ENCODE assay signal across 9 mouse cellular contexts in genomic region chr7:127677077-127677476, GRCm38 (mm10). TPM values are rescaled to one million over a fixed set of nuclear protein-coding genes. Genes with fewer than 3 reads are reported as not detected.
A peak's percentile ranks its signal among the peaks of the same experiment; 100 is the strongest.
DNase-seq lines count a peak whose midpoint lies in the region; ATAC-seq and TF ChIP-seq lines count a peak whose summit lies in the region.
"Had no signal": no experiment of that assay in that cellular context is flagged by ENCODE, and none has a peak within 500 bp of the region (broad histone marks: within the 10 kb centered on the region; RNA-seq: fewer than 3 reads in every experiment).

No protein-coding gene starts in this region.

- 0 out of 2 replicates have a peak, but pooled peaks have one; percentile 25 for TF ChIP-seq EP300 in ES-Bruce4 (IDR thresholded peaks at IDR 0.05; ENCODE audit: insufficient read depth, low read depth, low read length)

- H3K27ac ChIP-seq in kidney, embryonic 15.5 days, result no peak overlapping the region
- no peak overlapping the region for H3K27ac ChIP-seq in ES-Bruce4 (ENCODE audit: insufficient read depth, low read length)
- H3K27ac ChIP-seq in embryonic fibroblast, embryonic 13.5 days (ENCODE audit: insufficient read depth, low read length), result no peak overlapping the region
- no peak overlapping the region for H3K27ac ChIP-seq in testis, adult 2 months (ENCODE audit: control insufficient read depth, insufficient read depth, low read depth, low read length)

- peaks cover 13% of the 10 kb centered on the region for H3K36me3 ChIP-seq in kidney, embryonic 15.5 days
- H3K36me3 ChIP-seq in ES-Bruce4 (ENCODE audit: control insufficient read depth, insufficient read depth, low read length, poor library complexity, severe bottlenecking), result no peaks in the 10 kb centered on the region
- H3K36me3 ChIP-seq in testis, adult 2 months (ENCODE audit: control insufficient read depth, insufficient read depth, low read length), result no peaks in the 10 kb centered on the region

- no peak for TF ChIP-seq POLR2A in ES-Bruce4 (IDR thresholded peaks at IDR 0.05; ENCODE audit: insufficient read depth, low read length)
- TF ChIP-seq POLR2A in embryonic fibroblast, embryonic 13.5 days (IDR thresholded peaks at IDR 0.05; ENCODE audit: low read depth, low read length), result no peak
- no peak for TF ChIP-seq POLR2A in testis, adult 2 months (IDR thresholded peaks at IDR 0.05; ENCODE audit: control insufficient read depth, low read depth, low read length)

- TF ChIP-seq CTCF in ES-Bruce4 (IDR thresholded peaks at IDR 0.05; ENCODE audit: low read depth, low read length), result peak; percentile 96
- peak; percentile 75 for TF ChIP-seq CTCF in embryonic fibroblast, embryonic 13.5 days (IDR thresholded peaks at IDR 0.05; ENCODE audit: borderline replicate concordance, insufficient read depth, low read length)
- TF ChIP-seq CTCF in testis, adult 2 months (IDR thresholded peaks at IDR 0.05; ENCODE audit: control insufficient read depth, insufficient read depth, insufficient replicate concordance, low read depth, low read length), result peak; percentile 89

- peak; percentile 69 for DNase-seq in kidney, adult 18-20 months
- peak; percentile 32 for DNase-seq in adrenal gland, adult 8-10 months
- DNase-seq in lung, postnatal 10 days, result peak; percentile 63

- H3K4me1 ChIP-seq in kidney, embryonic 15.5 days, result no peaks in the 10 kb centered on the region
- no peaks in the 10 kb centered on the region for H3K4me1 ChIP-seq in ES-Bruce4 (ENCODE audit: control insufficient read depth, insufficient read depth, low read length)
- H3K4me1 ChIP-seq in embryonic fibroblast, embryonic 13.5 days (ENCODE audit: control insufficient read depth, insufficient read depth, low read length), result no peaks in the 10 kb centered on the region
- no peaks in the 10 kb centered on the region for H3K4me1 ChIP-seq in testis, adult 2 months (ENCODE audit: control insufficient read depth, insufficient read depth, low read length)

- no peak for ATAC-seq in kidney, embryonic 15.5 days (replicated peaks; ENCODE audit: low FRiP score)

- H3K4me3 ChIP-seq in kidney, embryonic 15.5 days (replicated peaks), result no peak overlapping the region
- H3K4me3 ChIP-seq in ES-Bruce4 (ENCODE audit: low read depth, low read length), result no peak overlapping the region
- no peak overlapping the region for H3K4me3 ChIP-seq in embryonic fibroblast, embryonic 13.5 days (ENCODE audit: insufficient read depth, low read length)
- H3K4me3 ChIP-seq in testis, adult 2 months (ENCODE audit: control insufficient read depth, low read depth, low read length), result no peak overlapping the region
- H3K4me3 ChIP-seq: megakaryocyte, embryonic 14.5 days had no signal

- no peaks in the 10 kb centered on the region for H3K9me3 ChIP-seq in kidney, embryonic 15.5 days (replicated peaks)
- H3K9me3 ChIP-seq in ES-Bruce4 (replicated peaks; ENCODE audit: control insufficient read depth, insufficient read depth, low read length, poor library complexity, severe bottlenecking), result no peaks in the 10 kb centered on the region
- H3K9me3 ChIP-seq: megakaryocyte, embryonic 14.5 days had no signal

- H3K9ac ChIP-seq in kidney, embryonic 15.5 days, result no peak overlapping the region
- no peak overlapping the region for H3K9ac ChIP-seq in ES-Bruce4 (ENCODE audit: low read depth, poor library complexity, severe bottlenecking)

- 76% methylated on average over 6 of the region's 6 CpGs for WGBS in kidney, embryonic 15.5 days

- H3K27me3 ChIP-seq in kidney, embryonic 15.5 days, result no peaks in the 10 kb centered on the region
- no peaks in the 10 kb centered on the region for H3K27me3 ChIP-seq in ES-Bruce4 (ENCODE audit: control insufficient read depth, insufficient read depth, low read length, poor library complexity, severe bottlenecking)
- no peaks in the 10 kb centered on the region for H3K27me3 ChIP-seq in testis, adult 2 months (ENCODE audit: control insufficient read depth, insufficient read depth, low read length)

- no peak overlapping the region for H3K4me2 ChIP-seq in kidney, embryonic 15.5 days

RNA-seq across cellular contexts. Expression of gene Bcl7c, which starts 31.7 kb away (rescaled TPM):
- polyA plus RNA-seq in kidney, embryonic 15.5 days (2015; fragmentation: Nextera tagmentation; extraction: Ambion mirVana), result 64.2 and 66.8 TPM in 2 replicates
- polyA plus RNA-seq in ES-Bruce4 (2011; ENCODE audit: insufficient read depth, insufficient read length, low read depth, missing spikeins), result 48.6 and 49.8 TPM in 2 replicates
- total RNA-seq in adrenal gland, adult 8-10 months (2022), result 100 to 1,000 TPM in 2 of 4 experiments, 10 to 100 TPM in 2; 75.9 to 120 (median 98.1) TPM
- polyA plus RNA-seq in embryonic fibroblast, embryonic 13.5 days (2011; ENCODE audit: insufficient read length, low read depth, missing spikeins), result 53.2 and 57.0 TPM in 2 replicates
- 69.0 and 79.6 TPM in 2 replicates for polyA plus RNA-seq in testis, adult 2 months (2012; rRNA removed)

RNA-seq across cellular contexts. Expression of gene Ctf1, which starts 35.5 kb away (rescaled TPM):
- polyA plus RNA-seq in kidney, embryonic 15.5 days (2015; fragmentation: Nextera tagmentation; extraction: Ambion mirVana), result 15.3 and 16.5 TPM in 2 replicates
- polyA plus RNA-seq in ES-Bruce4 (2011; ENCODE audit: insufficient read depth, insufficient read length, low read depth, missing spikeins), result 8.8 and 13.9 TPM in 2 replicates
- 1 to 10 TPM; 2.2 to 4.5 (median 2.7) TPM for total RNA-seq in adrenal gland, adult 8-10 months (2022)
- polyA plus RNA-seq in embryonic fibroblast, embryonic 13.5 days (2011; ENCODE audit: insufficient read length, low read depth, missing spikeins), result 14.9 and 27.8 TPM in 2 replicates
- polyA plus RNA-seq in testis, adult 2 months (2012; rRNA removed), result 4.7 and 5.1 TPM in 2 replicates

RNA-seq across cellular contexts. Expression of gene Ctf2, which starts 54.9 kb away (rescaled TPM):
- polyA plus RNA-seq in kidney, embryonic 15.5 days (2015; fragmentation: Nextera tagmentation; extraction: Ambion mirVana), result 0.31 and 0.33 TPM in 2 replicates
- polyA plus RNA-seq in ES-Bruce4 (2011; ENCODE audit: insufficient read depth, insufficient read length, low read depth, missing spikeins), result not detected in 2 replicates
- not detected for total RNA-seq in adrenal gland, adult 8-10 months (2022)
- not detected in 2 replicates for polyA plus RNA-seq in embryonic fibroblast, embryonic 13.5 days (2011; ENCODE audit: insufficient read length, low read depth, missing spikeins)
- polyA plus RNA-seq in testis, adult 2 months (2012; rRNA removed), result 0.07 TPM in 1 of 2 replicates, not detected in the other
- polyA plus RNA-seq: gonadal fat pad, adult 2 months had no signal
